Mouse (Mus musculus): ENCODE measurements around the gene B4gat1. TPM values are rescaled to one million over a fixed set of nuclear protein-coding genes. Genes with fewer than 3 reads are reported as not detected.
A peak's percentile ranks its signal among the peaks of the same experiment; 100 is the strongest.

B4gat1 gene
- polyA plus RNA-seq, 1 experiment from 2014 or later, result 45.1 TPM

GRCm38 (mm10) chr19:5037678-5038571 is 701 bp upstream of the B4gat1 start:
- ATAC-seq (ENCODE audit: insufficient number of reproducible peaks, low FRiP score, low TSS enrichment, low read depth), result 0 out of 2 replicates have a peak, but pooled peaks have one; percentile 26
- Histone ChIP-seq H3K9me3 (no peaks in the 10 kb centered on the region), H3K27me3 (no peaks in the 10 kb centered on the region), H3K27ac (peak overlapping the region; percentile 76), H3K4me2 (peak overlapping the region; percentile 95), H3K4me1 (peaks cover 35% of the 10 kb centered on the region), H3K4me3 (peak overlapping the region; percentile 87), H3K9ac (peak overlapping the region; percentile 89), H3K36me3 (0 out of 2 replicates have a peak, but pooled peaks cover 5% of the 10 kb centered on the region)
- WGBS, result 4% methylated on average over 32 of the region's 32 CpGs

- no peak for ATAC-seq (ENCODE audit: insufficient number of reproducible peaks, low FRiP score, low TSS enrichment, low read depth)
- 7% methylated on average over 41 of the region's 41 CpGs for WGBS
- Histone ChIP-seq H3K36me3 (0 out of 2 replicates have a peak, but pooled peaks cover 8% of the 10 kb centered on the region), H3K4me1 (peaks cover 35% of the 10 kb centered on the region), H3K9me3 (no peaks in the 10 kb centered on the region), H3K27ac (peak overlapping the region; percentile 76; the same call in 1 of the 2 replicates), H3K9ac (peak overlapping the region; percentile 89), H3K4me2 (peak overlapping the region; percentile 95), H3K27me3 (no peaks in the 10 kb centered on the region), H3K4me3 (peak overlapping the region; percentile 87)
Measured at GRCm38 (mm10) chr19:5039301-5040114, 882 bp downstream of the B4gat1 start.

- peak within 1 kb of the TSS; percentile 63 for H3K27ac ChIP-seq
- H3K9me3 ChIP-seq, result no peaks in the 10 kb centered on the region
- H3K4me3 ChIP-seq, result peak within 1 kb of the TSS; percentile 87
- WGBS, result 7% methylated on average over 40 of the region's 40 CpGs
- peak; percentile 75 for ATAC-seq (ENCODE audit: insufficient number of reproducible peaks, low FRiP score, low TSS enrichment, low read depth)
- peak within 1 kb of the TSS; percentile 61 for H3K9ac ChIP-seq
- peaks cover 35% of the 10 kb centered on the region for H3K4me1 ChIP-seq
- peak within 1 kb of the TSS; percentile 95 for H3K4me2 ChIP-seq
- H3K36me3 ChIP-seq, result peaks cover 14% of the 10 kb centered on the region
- no peaks in the 10 kb centered on the region for H3K27me3 ChIP-seq
Measured at GRCm38 (mm10) chr19:5040862-5041523, 2.4 kb downstream of the B4gat1 start, which contains the start of gene Brms1. TSS of gene Brms1 (plus strand) at chr19:5041354.

- H3K27me3 ChIP-seq, result no peaks in the 10 kb centered on the region
- 3% methylated on average over 16 of the region's 16 CpGs for WGBS
- no peaks in the 10 kb centered on the region for H3K9me3 ChIP-seq
- peak overlapping the region; percentile 95 for H3K4me2 ChIP-seq
- ATAC-seq (ENCODE audit: insufficient number of reproducible peaks, low FRiP score, low TSS enrichment, low read depth), result no peak
- peaks cover 20% of the 10 kb centered on the region for H3K36me3 ChIP-seq
- peak overlapping the region; percentile 61 for H3K9ac ChIP-seq
- H3K27ac ChIP-seq, result peak overlapping the region; percentile 63
- peak overlapping the region; percentile 87 for H3K4me3 ChIP-seq
- H3K4me1 ChIP-seq, result peaks cover 35% of the 10 kb centered on the region
Measured at GRCm38 (mm10) chr19:5041588-5041987, 3.0 kb downstream of the B4gat1 start.

- Histone ChIP-seq H3K27me3 (peaks cover 7% of the 10 kb centered on the region), H3K27ac (no peak overlapping the region), H3K9me3 (no peaks in the 10 kb centered on the region), H3K4me2 (no peak overlapping the region), H3K4me3 (no peak overlapping the region), H3K36me3 (peaks cover 55% of the 10 kb centered on the region), H3K9ac (no peak overlapping the region), H3K4me1 (peaks cover 25% of the 10 kb centered on the region)
- ATAC-seq (ENCODE audit: insufficient number of reproducible peaks, low FRiP score, low TSS enrichment, low read depth), result no peak
- 80% methylated on average over 4 of the region's 4 CpGs for WGBS
Measured at GRCm38 (mm10) chr19:5045531-5045930, 6.9 kb downstream of the B4gat1 start.

- Histone ChIP-seq H3K27ac (no peak overlapping the region), H3K27me3 (peaks cover 36% of the 10 kb centered on the region), H3K9me3 (no peaks in the 10 kb centered on the region), H3K4me1 (peaks cover 32% of the 10 kb centered on the region), H3K4me3 (no peak overlapping the region), H3K9ac (no peak overlapping the region), H3K36me3 (peaks cover 48% of the 10 kb centered on the region), H3K4me2 (no peak overlapping the region)
- 85% methylated on average over 14 of the region's 14 CpGs for WGBS
- no peak for ATAC-seq (ENCODE audit: insufficient number of reproducible peaks, low FRiP score, low TSS enrichment, low read depth)
Measured at GRCm38 (mm10) chr19:5048138-5049056, 9.8 kb downstream of the B4gat1 start.

- Histone ChIP-seq H3K4me2 (no peak overlapping the region), H3K27me3 (peaks cover 44% of the 10 kb centered on the region), H3K4me1 (peaks cover 35% of the 10 kb centered on the region), H3K4me3 (no peak overlapping the region), H3K9ac (no peak overlapping the region), H3K36me3 (peaks cover 48% of the 10 kb centered on the region), H3K9me3 (no peaks in the 10 kb centered on the region), H3K27ac (no peak overlapping the region)
- 78% methylated on average over 6 of the region's 6 CpGs for WGBS
- no peak for ATAC-seq (ENCODE audit: insufficient number of reproducible peaks, low FRiP score, low TSS enrichment, low read depth)
Measured at GRCm38 (mm10) chr19:5049325-5049724, 10.7 kb downstream of the B4gat1 start.

GRCm38 (mm10) chr19:5050047-5050905 is 11.7 kb downstream of the B4gat1 start, which contains the start of gene Rin1:
TSS of gene Rin1 (plus strand) at chr19:5050481.
- Histone ChIP-seq H3K27me3 (peaks cover 44% of the 10 kb centered on the region), H3K4me2 (peak within 1 kb of the TSS; percentile 32), H3K4me3 (peak within 1 kb of the TSS; percentile 27), H3K4me1 (peaks cover 35% of the 10 kb centered on the region), H3K36me3 (peaks cover 48% of the 10 kb centered on the region), H3K9ac (0 out of 2 replicates have a peak within 1 kb of the TSS, but pooled peaks have one; percentile 20), H3K9me3 (no peaks in the 10 kb centered on the region), H3K27ac (peak within 1 kb of the TSS; percentile 27; the same call in 1 of the 2 replicates)
- ATAC-seq (ENCODE audit: insufficient number of reproducible peaks, low FRiP score, low TSS enrichment, low read depth), result no peak
- 14% methylated on average over 13 of the region's 14 CpGs for WGBS

- H3K36me3 ChIP-seq, result peaks cover 41% of the 10 kb centered on the region
- 0 out of 2 replicates have a peak overlapping the region, but pooled peaks have one; percentile 20 for H3K9ac ChIP-seq
- H3K9me3 ChIP-seq, result no peaks in the 10 kb centered on the region
- peak overlapping the region; percentile 27 for H3K4me3 ChIP-seq
- 9% methylated on average over 17 of the region's 17 CpGs for WGBS
- H3K27ac ChIP-seq, result 0 out of 2 replicates have a peak overlapping the region, but pooled peaks have one; percentile 27
- ATAC-seq (ENCODE audit: insufficient number of reproducible peaks, low FRiP score, low TSS enrichment, low read depth), result no peak
- H3K27me3 ChIP-seq, result peaks cover 44% of the 10 kb centered on the region
- H3K4me2 ChIP-seq, result peak overlapping the region; percentile 32
- H3K4me1 ChIP-seq, result peaks cover 35% of the 10 kb centered on the region
Measured at GRCm38 (mm10) chr19:5051031-5051430, 12.4 kb downstream of the B4gat1 start.

- Histone ChIP-seq H3K27ac (no peak overlapping the region), H3K4me3 (peak overlapping the region; percentile 27; the same call in 1 of the 2 replicates), H3K9ac (0 out of 2 replicates have a peak overlapping the region, but pooled peaks have one; percentile 20), H3K4me2 (peak overlapping the region; percentile 32), H3K27me3 (peaks cover 44% of the 10 kb centered on the region), H3K36me3 (peaks cover 36% of the 10 kb centered on the region), H3K4me1 (peaks cover 40% of the 10 kb centered on the region), H3K9me3 (no peaks in the 10 kb centered on the region)
- 37% methylated on average over 3 of the region's 3 CpGs for WGBS
- no peak for ATAC-seq (ENCODE audit: insufficient number of reproducible peaks, low FRiP score, low TSS enrichment, low read depth)
Measured at GRCm38 (mm10) chr19:5051515-5051914, 12.9 kb downstream of the B4gat1 start.
